Mouse (Mus musculus): ENCODE measurements around the gene Slc15a4. TPM values are rescaled to one million over a fixed set of nuclear protein-coding genes. Genes with fewer than 3 reads are reported as not detected.

Gene Slc15a4
- 100 to 1,000 TPM; 219 to 235 TPM for total RNA-seq (2023)

GRCm38 (mm10) chr5:127632167-127633145 is at the start of gene Slc15a4, which contains the start of gene Glt1d1:
Gene Slc15a4 (minus strand): TSS chr5:127632897.
Gene Glt1d1 (plus strand): TSS chr5:127632262.

Other genes with a start within 250 kb of the Slc15a4 start
- gene Glt1d1, start 635 bp downstream of the Slc15a4 start, total RNA-seq (2023), result 1 to 10 TPM; 3.6 to 5.0 TPM

Data from monocyte, adult 59 days (primary cell).